Mouse (Mus musculus): ENCODE measurements at regions not wholly inside any gene's neighbourhood (a gene's known extent, or its start where the extent isn't known, plus 50 kb on each side); places are given as distances from the start of the nearest gene placed in this dataset.

- TF ChIP-seq CTCF (IDR thresholded peaks at IDR 0.05) = no peak
- no peak overlapping the region for H3K27ac ChIP-seq
- intact Hi-C loops (cut with DNase I) = no loop called here
- no peak overlapping the region for H3K4me3 ChIP-seq
- no peak for DNase-seq (ENCODE audit: extremely low spot score in 1 of 2, low spot score in 2 of 2)
Measured at GRCm38 (mm10) chr12:54467635-54468034, 188.7 kb downstream of the Sptssa start.

DNA sequence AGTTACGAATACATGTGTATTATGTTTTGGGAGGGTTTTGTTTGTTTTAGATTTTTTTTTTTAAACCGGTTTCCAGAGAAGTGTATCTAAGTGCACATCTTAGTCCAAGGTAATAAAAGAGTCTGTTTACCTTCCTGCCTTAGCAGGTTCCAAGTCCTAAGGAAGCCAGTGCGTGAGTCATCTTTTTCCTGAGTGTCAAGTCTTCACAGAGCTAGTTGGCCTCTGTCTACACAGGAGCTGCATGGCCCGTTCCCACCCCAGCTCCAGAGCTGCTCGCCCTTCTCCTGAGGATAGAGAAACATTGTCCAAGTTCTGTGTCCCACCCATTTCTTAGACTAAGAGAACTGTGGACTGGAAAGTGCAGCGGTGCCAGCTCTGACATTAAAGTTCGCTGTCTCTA is 192.6 kb downstream of the Sptssa start:
- intact Hi-C loops (cut with DNase I) = no loop called here
- no peak overlapping the region for H3K27ac ChIP-seq
- H3K4me3 ChIP-seq = no peak overlapping the region
- no peak for DNase-seq (ENCODE audit: extremely low spot score in 1 of 2, low spot score in 2 of 2)
- TF ChIP-seq CTCF (IDR thresholded peaks at IDR 0.05) = no peak

DNA sequence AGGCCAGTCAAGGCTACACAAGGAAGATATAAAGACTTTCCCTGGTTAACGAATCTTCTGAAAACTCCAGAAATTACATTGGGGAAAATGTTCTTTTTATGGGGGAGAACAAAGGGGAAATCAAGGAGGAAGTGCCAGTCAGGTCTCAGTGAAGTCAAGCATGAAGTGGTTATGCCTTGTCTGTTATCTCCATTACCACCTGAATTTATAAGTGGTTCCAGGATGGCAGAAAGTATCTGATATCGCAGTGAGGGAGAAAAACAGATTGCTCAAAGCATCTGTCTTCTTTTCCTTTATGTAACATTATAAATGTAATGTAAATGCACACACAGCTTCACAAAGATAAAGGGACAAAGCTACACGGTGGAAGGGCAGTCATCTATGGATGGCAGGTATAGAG is 195.0 kb downstream of the Sptssa start:
- Histone ChIP-seq H3K4me3 (no peak overlapping the region), H3K27ac (no peak overlapping the region)
- DNase-seq (ENCODE audit: extremely low spot score in 1 of 2, low spot score in 2 of 2) = no peak
- intact Hi-C loops (cut with DNase I) = no loop called here
- no peak for TF ChIP-seq CTCF (IDR thresholded peaks at IDR 0.05)

- H3K27ac ChIP-seq = no peak overlapping the region
- intact Hi-C loops (cut with DNase I) = no loop called here
- TF ChIP-seq CTCF (IDR thresholded peaks at IDR 0.05) = no peak
- H3K4me3 ChIP-seq = no peak overlapping the region
- DNase-seq (ENCODE audit: extremely low spot score in 1 of 2, low spot score in 2 of 2) = no peak
Measured at GRCm38 (mm10) chr12:54460135-54460523, 196.2 kb downstream of the Sptssa start.

- no peak for TF ChIP-seq CTCF (IDR thresholded peaks at IDR 0.05)
- Histone ChIP-seq H3K27ac (no peak overlapping the region), H3K4me3 (no peak overlapping the region)
- no peak for DNase-seq (ENCODE audit: extremely low spot score in 1 of 2, low spot score in 2 of 2)
- intact Hi-C loops (cut with DNase I) = no loop called here
Measured at GRCm38 (mm10) chr12:54459462-54460134, 196.8 kb downstream of the Sptssa start.

DNA sequence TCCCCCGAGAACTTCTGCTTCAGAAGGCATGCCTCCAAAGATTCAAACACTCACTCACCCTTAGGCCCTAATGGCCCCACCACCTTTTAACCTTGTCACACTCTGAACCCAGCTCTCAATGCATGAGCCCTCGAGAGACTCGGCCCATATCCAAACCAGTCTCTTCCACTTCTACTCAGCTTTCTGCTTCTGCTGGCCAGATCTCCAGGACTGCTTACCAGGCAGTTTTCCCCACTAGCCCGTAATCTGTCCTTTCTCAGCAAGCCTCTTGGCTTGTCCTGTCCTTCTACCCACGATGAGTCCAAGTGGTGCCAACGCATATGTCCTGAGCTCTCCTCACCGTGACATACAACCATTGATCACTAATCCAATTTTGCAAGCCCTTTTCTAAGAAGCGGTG is 199.6 kb downstream of the Sptssa start:
- Histone ChIP-seq H3K4me3 (no peak overlapping the region), H3K27ac (no peak overlapping the region)
- no peak for TF ChIP-seq CTCF (IDR thresholded peaks at IDR 0.05)
- DNase-seq (ENCODE audit: extremely low spot score in 1 of 2, low spot score in 2 of 2) = no peak
- intact Hi-C loops (cut with DNase I) = no loop called here

DNA sequence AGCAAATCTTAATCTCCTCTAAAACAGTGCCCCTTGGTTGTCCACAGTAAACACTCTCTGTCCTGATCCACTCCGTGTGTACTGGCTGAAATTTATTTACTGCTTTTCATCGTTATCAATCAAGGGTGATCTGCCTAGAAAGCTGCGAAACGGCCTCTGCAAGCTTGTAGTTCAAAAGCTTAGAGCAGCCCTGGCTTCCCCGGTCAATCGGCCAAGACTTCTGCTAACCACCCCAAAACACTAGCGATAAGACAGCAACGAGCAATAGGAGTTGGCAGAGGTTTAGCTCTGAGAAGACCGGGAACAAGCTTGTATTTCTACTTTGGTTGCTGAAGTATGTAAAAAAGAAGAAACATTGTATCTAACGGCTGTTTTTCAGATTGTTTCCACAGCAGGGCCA is 201.8 kb downstream of the Sptssa start:
- no peak for DNase-seq (ENCODE audit: extremely low spot score in 1 of 2, low spot score in 2 of 2)
- intact Hi-C loops (cut with DNase I) = no loop called here
- no peak for TF ChIP-seq CTCF (IDR thresholded peaks at IDR 0.05)

GRCm38 (mm10) chr12:54453343-54453742 is 203.0 kb downstream of the Sptssa start:
- DNase-seq (ENCODE audit: extremely low spot score in 1 of 2, low spot score in 2 of 2) = no peak
- H3K27ac ChIP-seq = no peak overlapping the region
- H3K4me3 ChIP-seq = no peak overlapping the region
- TF ChIP-seq CTCF (IDR thresholded peaks at IDR 0.05) = no peak
- intact Hi-C loops (cut with DNase I) = no loop called here

More for the DNA sequence above, 201.8 kb downstream of the Sptssa start:
- Histone ChIP-seq H3K27ac (no peak overlapping the region), H3K4me3 (no peak overlapping the region)

GRCm38 (mm10) chr12:54450369-54450768 is 206.0 kb downstream of the Sptssa start:
- no peak for DNase-seq (ENCODE audit: extremely low spot score in 1 of 2, low spot score in 2 of 2)
- Histone ChIP-seq H3K27ac (no peak overlapping the region), H3K4me3 (no peak overlapping the region)
- TF ChIP-seq CTCF (IDR thresholded peaks at IDR 0.05) = no peak
- intact Hi-C loops (cut with DNase I) = no loop called here

DNA sequence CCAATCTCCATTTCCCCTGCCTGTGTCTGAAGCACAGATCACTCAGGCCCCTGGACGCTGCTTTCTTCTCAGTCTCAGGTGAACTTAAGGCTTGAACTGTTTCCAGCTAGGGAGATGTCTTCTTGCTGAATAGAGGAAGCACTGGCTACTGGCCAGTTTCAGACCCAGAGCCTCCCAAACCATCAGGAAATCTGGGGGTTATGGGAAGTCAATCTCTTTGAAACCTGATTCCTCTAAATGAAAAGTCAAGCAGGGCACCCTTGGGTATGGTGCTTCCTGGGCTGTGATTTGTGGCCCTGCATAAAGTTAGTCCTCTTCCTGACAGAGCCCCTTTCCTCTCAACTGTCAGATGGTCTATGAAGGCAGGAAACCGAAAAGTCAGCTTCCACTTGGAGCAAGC is 208.2 kb downstream of the Sptssa start:
- intact Hi-C loops (cut with DNase I) = no loop called here
- Histone ChIP-seq H3K4me3 (no peak overlapping the region), H3K27ac (no peak overlapping the region)
- TF ChIP-seq CTCF (IDR thresholded peaks at IDR 0.05) = no peak
- no peak for DNase-seq (ENCODE audit: extremely low spot score in 1 of 2, low spot score in 2 of 2)

DNA sequence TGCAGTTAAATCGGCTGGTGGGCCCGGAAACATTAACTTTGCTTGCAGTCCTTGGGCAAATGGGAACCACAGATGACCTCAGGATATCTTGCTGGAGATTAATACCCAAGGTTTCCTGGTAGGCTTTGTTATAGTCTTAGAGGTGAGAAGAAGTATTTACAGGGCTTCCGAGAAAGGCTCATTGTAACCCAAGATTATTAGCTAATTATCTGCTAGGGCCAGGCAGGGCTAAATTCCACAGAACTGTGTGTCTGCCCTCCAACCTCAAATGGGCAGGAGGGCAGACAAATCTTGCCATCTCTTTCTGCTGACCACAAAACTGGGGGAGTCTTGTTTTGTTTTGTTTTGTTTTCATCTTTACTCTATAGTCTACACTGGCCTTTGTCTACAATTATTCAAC is 209.0 kb downstream of the Sptssa start:
- Histone ChIP-seq H3K4me3 (no peak overlapping the region), H3K27ac (no peak overlapping the region)
- intact Hi-C loops (cut with DNase I) = no loop called here
- DNase-seq (ENCODE audit: extremely low spot score in 1 of 2, low spot score in 2 of 2) = no peak
- TF ChIP-seq CTCF (IDR thresholded peaks at IDR 0.05) = no peak

- Histone ChIP-seq H3K27ac (no peak overlapping the region), H3K4me3 (no peak overlapping the region)
- TF ChIP-seq CTCF (IDR thresholded peaks at IDR 0.05) = no peak
- no peak for DNase-seq (ENCODE audit: extremely low spot score in 1 of 2, low spot score in 2 of 2)
- intact Hi-C loops (cut with DNase I) = no loop called here
Measured at GRCm38 (mm10) chr12:54446356-54446755, 210.0 kb downstream of the Sptssa start.

GRCm38 (mm10) chr12:54444416-54444815 is 212.0 kb downstream of the Sptssa start:
- no peak overlapping the region for H3K27ac ChIP-seq
- no peak for DNase-seq (ENCODE audit: extremely low spot score in 1 of 2, low spot score in 2 of 2)
- TF ChIP-seq CTCF (IDR thresholded peaks at IDR 0.05) = no peak
- H3K4me3 ChIP-seq = no peak overlapping the region
- intact Hi-C loops (cut with DNase I) = no loop called here
